Mouse (Mus musculus): ENCODE results near the gene Iqsec3. TPM values are rescaled to one million over a fixed set of nuclear protein-coding genes. Genes with fewer than 3 reads are reported as not detected.

Gene Iqsec3
- polyA plus RNA-seq, 1 experiment: 0.33 TPM

- 73% methylated on average over 12 of the region's 12 CpGs for WGBS
- DNase-seq (ENCODE audit: low read depth, low spot score): no peak
Measured at GRCm38 (mm10) chr6:121376159-121376558, 97.3 kb downstream of the Iqsec3 start.

- WGBS: 32% methylated on average over 10 of the region's 10 CpGs
- no peak for DNase-seq (ENCODE audit: low read depth, low spot score)
Measured at GRCm38 (mm10) chr6:121371197-121371980, 102.1 kb downstream of the Iqsec3 start.

DNA sequence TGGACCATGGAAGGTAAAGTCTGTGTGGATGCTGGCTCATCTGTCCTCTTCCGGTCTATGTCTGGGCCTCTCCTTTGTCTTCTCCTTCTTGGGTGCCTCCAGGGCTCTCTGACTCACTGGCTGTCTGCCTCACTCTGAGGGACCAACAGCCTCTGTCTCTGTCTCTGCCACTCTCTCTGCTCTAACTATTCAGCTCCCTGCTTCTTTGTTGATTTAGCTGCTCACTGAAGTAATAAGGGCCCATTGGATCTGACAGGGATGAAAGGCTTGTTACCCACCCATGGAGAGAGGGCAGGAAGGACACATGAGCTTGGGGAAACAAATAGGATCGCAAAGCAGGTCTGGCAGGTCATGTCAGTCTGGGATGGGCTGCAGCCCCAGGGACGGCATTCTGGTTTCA is 106.4 kb downstream of the Iqsec3 start:
- WGBS: 55% methylated on average over 3 of the region's 3 CpGs
- DNase-seq (ENCODE audit: low read depth, low spot score): no peak

- peak; percentile 19 for DNase-seq (ENCODE audit: low read depth, low spot score)
- WGBS: 12% methylated on average over 2 of the region's 2 CpGs
Measured at GRCm38 (mm10) chr6:121366537-121366936, 106.9 kb downstream of the Iqsec3 start.

GRCm38 (mm10) chr6:121363956-121364355 is 109.5 kb downstream of the Iqsec3 start:
- 63% methylated on average over 4 of the region's 4 CpGs for WGBS
- DNase-seq (ENCODE audit: low read depth, low spot score): no peak

DNA sequence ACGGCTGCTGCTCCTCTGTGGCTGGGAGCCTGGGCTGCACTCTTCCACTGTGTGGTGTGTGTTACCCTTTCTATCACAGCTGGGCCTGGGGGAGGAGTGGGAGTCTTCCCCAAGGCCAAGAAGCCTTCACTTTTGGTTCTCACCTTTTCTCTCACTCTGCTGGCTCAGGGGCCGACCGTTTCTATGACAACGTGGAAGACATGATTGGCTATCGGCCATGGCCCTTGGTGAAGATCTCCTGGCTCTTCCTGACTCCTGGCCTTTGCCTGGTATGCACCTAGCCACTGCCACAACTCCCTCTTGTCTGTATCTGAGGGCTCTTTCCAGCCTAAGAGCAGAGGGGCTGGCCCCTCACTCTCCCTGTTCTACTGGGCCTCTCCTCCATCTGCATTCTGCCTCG is 110.4 kb downstream of the Iqsec3 start:
- no peak for DNase-seq (ENCODE audit: low read depth, low spot score)
- WGBS: 88% methylated on average over 6 of the region's 6 CpGs

- 81% methylated on average over 6 of the region's 6 CpGs for WGBS
- no peak for DNase-seq (ENCODE audit: low read depth, low spot score)
Measured at GRCm38 (mm10) chr6:121357232-121357631, 116.2 kb downstream of the Iqsec3 start.

DNA sequence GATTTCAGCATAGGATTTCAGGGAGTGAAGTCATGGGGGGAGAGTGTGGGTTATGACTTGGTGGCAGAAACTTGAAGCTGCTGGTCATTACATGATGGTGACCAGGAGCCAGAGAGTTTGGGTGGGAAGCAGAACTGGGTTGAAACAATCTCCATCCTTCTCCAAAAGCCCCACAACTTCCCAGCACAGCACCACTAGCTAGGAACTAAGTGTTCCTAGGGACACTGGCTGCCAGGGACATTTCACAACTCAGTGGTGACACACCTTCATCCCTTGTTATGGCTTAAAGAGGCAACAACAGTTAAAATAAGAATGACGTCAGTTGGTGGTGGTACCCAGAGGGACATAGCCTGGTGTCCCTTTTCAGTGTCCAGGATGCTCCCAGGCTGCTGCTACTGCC is 117.4 kb downstream of the Iqsec3 start:
- 71% methylated on average over 1 of the region's 1 CpGs for WGBS
- DNase-seq (ENCODE audit: low read depth, low spot score): no peak

DNA sequence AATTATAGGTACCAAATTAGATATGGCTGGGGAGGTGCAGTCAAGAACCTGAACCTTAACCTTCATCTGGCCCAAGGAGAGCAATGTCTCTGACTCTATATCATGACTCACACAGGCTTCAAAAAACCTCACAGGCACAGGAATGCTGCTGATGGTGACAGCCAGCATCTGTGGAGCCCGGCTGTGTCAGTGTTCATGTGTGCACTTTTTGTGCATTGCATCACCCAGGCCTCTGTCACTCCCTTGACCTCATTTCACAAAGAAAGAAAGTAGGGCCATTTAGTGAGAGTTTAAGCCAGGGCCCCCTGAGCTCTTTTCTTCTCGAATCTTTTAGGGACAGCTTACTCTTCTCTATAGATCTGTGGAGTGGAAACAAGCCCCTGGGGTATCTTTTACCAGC is 121.2 kb downstream of the Iqsec3 start:
- DNase-seq (ENCODE audit: low read depth, low spot score): no peak
- 47% methylated on average over 2 of the region's 2 CpGs for WGBS

DNA sequence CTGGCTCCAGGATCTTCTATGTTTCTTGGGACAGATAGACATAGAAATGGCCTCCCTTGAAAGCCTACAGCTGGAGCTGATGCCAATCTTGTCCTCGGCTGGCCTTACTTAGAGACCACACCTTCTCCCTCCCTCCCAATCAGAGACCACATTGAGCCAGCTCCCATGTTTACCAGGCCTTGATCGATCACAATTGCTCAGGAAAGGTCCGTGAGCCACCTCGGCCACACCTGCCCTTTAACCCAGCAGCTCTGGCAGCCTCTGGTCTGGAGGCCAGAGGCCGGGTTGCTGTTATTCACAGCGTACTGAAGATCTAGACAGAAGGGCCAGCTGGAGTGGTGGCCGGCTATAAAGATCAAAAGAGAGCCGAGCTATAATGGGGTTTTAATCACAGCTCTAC is 127.0 kb downstream of the Iqsec3 start:
- DNase-seq (ENCODE audit: low read depth, low spot score): peak; percentile 13
- WGBS: 25% methylated on average over 8 of the region's 8 CpGs

GRCm38 (mm10) chr6:121344329-121344728 is 129.1 kb downstream of the Iqsec3 start:
- DNase-seq (ENCODE audit: low read depth, low spot score): no peak
- 30% methylated on average over 5 of the region's 5 CpGs for WGBS

GRCm38 (mm10) chr6:121343771-121344123 is 129.7 kb downstream of the Iqsec3 start:
- 50% methylated on average over 6 of the region's 6 CpGs for WGBS
- no peak for DNase-seq (ENCODE audit: low read depth, low spot score)

GRCm38 (mm10) chr6:121343026-121343770 is 130.3 kb downstream of the Iqsec3 start, which contains the start of gene Slc6a12:
Slc6a12 (plus strand) TSS chr6:121343076.
- no peak for DNase-seq (ENCODE audit: low read depth, low spot score)
- WGBS: 74% methylated on average over 15 of the region's 15 CpGs

DNA sequence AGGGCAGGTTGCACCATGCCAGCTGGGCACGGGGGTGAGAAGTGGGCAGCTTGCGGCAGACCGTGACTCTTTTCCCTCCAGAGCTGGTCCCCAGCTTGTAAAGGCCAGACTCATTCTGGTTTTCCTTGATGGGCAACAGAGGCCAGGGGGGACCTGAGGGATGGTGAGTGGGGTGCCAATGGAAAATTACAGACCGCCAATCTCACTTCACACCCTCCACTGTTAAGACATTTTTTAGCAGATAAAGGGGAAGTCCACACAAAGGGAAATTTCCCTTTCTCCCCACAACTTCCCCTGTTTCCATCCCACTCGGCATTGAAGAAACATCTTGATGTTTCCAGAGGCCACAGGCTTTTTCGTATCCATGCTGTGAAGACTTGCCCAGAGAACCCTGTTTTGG is 131.8 kb downstream of the Iqsec3 start:
- 76% methylated on average over 6 of the region's 6 CpGs for WGBS
- no peak for DNase-seq (ENCODE audit: low read depth, low spot score)

DNA sequence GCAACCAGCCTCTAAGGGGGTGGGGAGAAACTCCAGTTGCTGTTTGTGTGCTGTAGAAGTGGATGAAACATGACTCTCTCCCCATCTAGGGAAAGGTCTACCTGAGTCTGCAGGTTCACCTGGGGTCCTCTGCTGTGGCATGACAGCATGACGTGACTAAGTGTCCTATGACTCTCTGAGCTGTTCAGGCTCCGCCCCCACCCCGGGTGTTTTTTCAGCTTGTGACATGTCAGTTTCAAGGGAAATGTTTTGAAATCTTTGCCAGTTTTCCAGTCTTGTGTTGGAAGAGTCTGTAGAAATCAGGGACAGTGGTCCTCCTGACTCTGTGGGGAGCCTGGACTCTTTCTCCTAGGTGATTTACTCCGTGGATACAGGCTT is 135.0 kb downstream of the Iqsec3 start:
- WGBS: 32% methylated on average over 4 of the region's 4 CpGs
- no peak for DNase-seq (ENCODE audit: low read depth, low spot score)

DNA sequence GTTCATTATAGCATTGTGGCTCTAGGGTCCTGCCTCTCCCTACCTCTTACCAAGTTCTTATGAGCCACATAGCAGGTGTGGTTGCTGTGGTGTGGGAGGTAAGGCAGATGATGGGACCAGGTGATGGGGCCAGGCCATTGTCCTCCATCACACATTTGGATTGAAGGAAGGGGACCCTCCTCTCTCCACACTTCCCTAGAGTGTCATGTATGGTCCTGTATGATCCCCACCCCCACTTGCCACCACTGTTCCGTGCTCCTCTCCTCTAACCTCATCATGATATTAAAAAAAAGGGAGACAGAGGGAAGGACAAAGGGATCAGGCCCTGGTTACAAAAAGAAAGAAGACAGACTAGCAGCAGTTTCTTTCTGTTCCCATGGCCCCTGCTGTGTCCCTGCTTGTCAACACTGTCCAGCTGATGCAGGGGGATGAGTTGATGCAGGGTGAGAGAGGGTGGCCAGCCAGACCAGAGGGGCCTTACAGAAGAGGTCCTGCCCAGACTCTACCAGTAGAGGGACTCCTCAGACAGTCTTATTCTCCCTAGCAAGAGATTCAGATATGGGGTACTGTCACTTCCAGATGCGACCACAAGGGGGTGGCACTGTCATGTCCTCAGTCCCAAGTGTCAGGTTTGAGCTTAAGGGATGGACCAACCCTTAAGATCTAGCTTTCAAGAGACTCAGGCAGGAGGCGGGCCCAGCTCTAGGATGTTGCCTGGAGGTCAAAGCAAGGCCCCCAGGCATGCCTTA is 135.5 kb downstream of the Iqsec3 start:
- peak; percentile 27 for DNase-seq (ENCODE audit: low read depth, low spot score)
- 34% methylated on average over 3 of the region's 3 CpGs for WGBS

- DNase-seq (ENCODE audit: low read depth, low spot score): no peak
- WGBS: 94% methylated on average over 9 of the region's 9 CpGs
Measured at GRCm38 (mm10) chr6:121337229-121337628, 136.2 kb downstream of the Iqsec3 start.

GRCm38 (mm10) chr6:121336558-121336957 is 136.9 kb downstream of the Iqsec3 start:
- 36% methylated on average over 8 of the region's 8 CpGs for WGBS
- no peak for DNase-seq (ENCODE audit: low read depth, low spot score)

DNA sequence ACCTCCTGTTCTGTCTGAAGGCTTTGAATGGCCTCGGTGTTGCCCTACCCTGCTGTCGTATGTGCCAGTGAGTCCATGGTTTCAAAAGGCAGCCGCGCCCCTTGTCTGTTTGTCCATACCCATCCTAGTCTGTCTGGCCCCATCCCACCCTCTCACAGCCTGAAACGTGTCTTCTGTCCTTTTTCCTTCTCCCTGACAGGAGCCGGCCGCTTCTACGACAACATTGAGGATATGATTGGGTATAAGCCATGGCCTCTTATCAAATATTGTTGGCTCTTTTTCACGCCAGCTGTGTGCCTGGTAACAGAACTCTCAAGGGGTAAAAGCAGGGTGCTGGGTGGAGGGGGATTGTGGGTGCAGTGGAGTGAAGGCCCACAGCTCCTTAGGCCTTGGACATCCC is 137.6 kb downstream of the Iqsec3 start:
- WGBS: 53% methylated on average over 9 of the region's 9 CpGs
- DNase-seq (ENCODE audit: low read depth, low spot score): no peak

DNA sequence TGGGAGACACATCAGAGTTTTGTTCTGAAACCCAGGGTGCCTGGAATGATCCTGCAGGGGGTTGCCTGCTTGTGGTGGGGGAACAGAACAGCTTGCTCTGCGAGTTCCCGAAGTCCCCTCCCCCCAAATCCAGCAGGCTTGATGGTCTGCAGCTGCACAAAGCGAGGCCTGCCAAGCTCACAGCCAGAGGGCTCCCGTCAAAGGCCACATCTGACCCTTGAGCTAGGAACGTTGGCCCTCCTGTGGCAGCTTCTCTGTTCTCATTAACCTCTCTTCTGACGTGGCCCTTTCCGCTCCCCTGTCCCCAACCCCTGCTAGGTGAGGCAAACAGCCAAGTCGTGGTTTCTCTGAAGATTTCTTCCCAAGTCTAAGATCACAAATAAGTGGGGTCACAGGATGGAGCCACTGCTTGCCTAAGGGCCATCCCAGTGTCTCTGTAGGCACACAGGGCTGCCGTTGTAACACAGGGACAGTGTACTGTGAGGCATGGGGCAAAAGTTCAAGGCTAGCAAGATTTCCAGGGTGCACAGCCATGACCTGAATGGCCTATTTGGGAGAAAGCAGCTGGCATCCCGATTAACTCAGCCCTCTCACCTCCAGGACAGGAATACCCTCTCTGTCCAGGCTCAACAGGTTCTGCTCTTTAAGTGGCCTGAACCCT is 143.5 kb downstream of the Iqsec3 start:
- DNase-seq (ENCODE audit: low read depth, low spot score): no peak
- WGBS: 37% methylated on average over 10 of the region's 10 CpGs

All from large intestine, adult 2 months (tissue).